Mouse (Mus musculus): ENCODE measurements around the gene A030005K14Rik. TPM values are rescaled to one million over a fixed set of nuclear protein-coding genes. Genes with fewer than 3 reads are reported as not detected.

A030005K14Rik gene
- not detected for polyA plus RNA-seq (2014; fragmentation: Illumina TruSeq; extraction: RNeasy Lipid Tissue Mini Kit (QIAGEN cat#74804); ENCODE audit: insufficient read depth, low read depth, low replicate concordance)

DNA sequence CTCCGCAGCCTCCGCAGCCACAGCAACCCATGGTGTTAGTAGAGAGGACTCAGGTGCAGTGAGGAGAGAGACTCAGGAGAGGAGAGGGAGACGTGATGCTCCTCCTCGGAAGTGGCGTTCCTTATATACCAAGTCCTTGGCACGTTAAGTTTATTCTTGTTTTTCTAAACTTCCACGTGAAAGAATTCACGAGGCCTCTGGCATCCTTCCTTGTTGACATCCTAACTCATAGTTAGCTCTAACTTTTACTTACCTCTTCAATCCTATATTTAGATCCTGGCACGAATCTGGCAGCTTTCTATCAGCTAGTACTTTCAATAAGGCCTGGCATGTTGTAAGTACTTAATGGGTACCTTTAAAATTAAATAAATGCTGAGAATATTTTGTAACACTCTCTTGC is at the start of gene A030005K14Rik:
TSS of gene A030005K14Rik (minus strand) at position 101 of the 400 bp plus-strand sequence.

DNA sequence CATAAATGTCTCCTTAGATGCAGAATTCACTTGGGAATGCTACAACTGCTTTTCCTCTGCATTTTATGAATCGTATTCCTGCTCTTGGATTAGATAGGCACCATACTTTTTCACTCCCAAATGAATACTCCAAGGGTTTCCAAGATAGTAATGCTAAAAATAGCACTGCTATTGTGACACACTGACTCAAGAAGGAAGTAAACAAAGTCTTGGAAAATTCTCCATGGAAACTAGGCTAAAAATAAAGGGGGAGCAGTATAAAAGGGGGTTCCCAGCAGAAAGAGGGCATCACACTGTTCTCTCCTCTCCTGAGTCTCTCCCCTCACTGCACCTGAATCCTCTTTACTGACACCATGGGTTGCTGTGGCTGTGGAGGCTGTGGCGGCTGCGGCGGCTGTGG is 1.5 kb upstream of the A030005K14Rik start, which contains the start of gene Krtap28-13:
TSS of gene Krtap28-13 (plus strand) at position 288 of the 400 bp plus-strand sequence.

DNA sequence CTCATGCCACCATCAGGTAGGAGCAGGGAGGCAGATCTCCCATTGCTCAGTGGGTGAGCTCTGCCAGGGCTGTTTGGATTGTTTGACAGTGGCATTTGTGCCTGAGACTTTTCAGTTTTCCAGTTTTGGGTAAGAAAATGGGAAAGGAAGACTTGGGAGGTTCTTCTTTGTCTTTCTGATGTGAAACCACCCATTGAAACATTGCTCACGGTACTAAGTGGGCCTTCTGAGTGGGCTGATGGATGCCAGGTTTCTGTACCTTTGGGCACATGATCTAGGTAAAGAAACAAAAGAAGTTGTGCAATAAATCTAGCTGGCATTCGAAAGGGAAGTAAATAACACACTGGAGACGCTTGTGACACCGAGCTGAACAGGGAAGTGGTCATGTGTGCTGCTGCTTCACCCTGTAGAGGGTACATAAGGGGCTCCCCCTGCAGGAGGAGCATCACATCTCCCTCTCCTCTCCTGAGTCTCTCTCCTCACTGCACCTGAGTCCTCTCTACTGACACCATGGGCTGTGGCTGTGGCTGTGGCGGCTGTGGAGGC is 14.2 kb downstream of the A030005K14Rik start, which contains the start of gene Gm47969:
TSS of gene Gm47969 (plus strand) at position 51 of the 546 bp plus-strand sequence.

DNA sequence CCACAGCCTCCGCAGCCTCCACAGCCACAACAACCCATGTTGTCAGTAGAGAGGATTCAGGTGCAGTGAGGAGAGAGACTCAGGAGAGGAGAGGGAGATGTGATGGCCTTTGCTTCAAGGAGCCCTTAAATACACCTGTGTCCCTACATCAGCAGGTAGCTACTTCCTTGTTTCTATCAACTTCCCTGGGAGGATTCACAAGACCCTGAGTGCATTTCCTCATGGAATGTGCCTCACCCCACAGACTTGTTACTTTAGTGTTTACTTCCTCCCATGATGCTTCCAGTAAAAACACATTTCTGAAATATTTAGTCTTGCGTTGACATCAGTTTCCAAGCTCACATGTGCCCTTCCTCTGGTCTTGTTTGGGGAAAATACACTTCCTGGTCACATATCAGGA is 16.8 kb downstream of the A030005K14Rik start, which contains the start of gene Krtap28-10:
TSS of gene Krtap28-10 (minus strand) at position 101 of the 400 bp plus-strand sequence.

DNA sequence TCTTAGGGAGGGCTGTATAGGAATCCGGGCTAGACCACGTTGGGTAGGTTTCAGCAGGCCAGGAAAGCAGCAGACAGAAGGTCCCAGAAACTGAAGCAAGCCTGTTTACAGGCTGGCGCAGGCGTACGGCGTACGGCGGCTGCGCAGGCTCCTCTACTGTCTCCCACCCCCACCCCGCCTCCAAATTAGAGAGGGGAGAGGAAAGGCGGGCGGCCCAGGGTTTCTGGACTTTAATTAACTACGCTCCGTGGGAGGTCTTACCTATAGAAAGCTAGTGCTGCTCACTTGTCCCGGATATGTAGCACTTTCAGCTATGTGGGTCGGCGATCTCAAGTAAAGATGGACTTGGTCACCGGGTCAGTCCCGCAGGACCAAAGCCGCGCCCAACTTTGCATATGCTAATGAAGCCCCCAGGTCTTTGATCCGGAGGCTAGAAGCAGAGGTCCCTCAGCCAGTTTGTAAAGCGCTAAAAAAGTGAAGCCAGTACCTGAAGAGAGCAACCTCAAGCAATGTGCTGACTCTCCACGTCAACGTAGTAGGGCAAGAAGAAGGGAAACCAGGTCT is 21.0 kb downstream of the A030005K14Rik start, which contains the start of gene Slc19a3:
TSS of gene Slc19a3 (minus strand) at position 340 of the 564 bp plus-strand sequence.

Other genes with a start within 250 kb of the A030005K14Rik start
- 30.7 TPM for gene Agfg1, start 219.9 kb downstream of the A030005K14Rik start, polyA plus RNA-seq (2014; fragmentation: Illumina TruSeq; extraction: RNeasy Lipid Tissue Mini Kit (QIAGEN cat#74804); ENCODE audit: insufficient read depth, low read depth, low replicate concordance)
- not detected for gene A030005L19Rik, start 146.1 kb downstream of the A030005K14Rik start, polyA plus RNA-seq (2014; fragmentation: Illumina TruSeq; extraction: RNeasy Lipid Tissue Mini Kit (QIAGEN cat#74804); ENCODE audit: insufficient read depth, low read depth, low replicate concordance)
- not detected for gene A030014E15Rik, start 134.5 kb downstream of the A030005K14Rik start, polyA plus RNA-seq (2014; fragmentation: Illumina TruSeq; extraction: RNeasy Lipid Tissue Mini Kit (QIAGEN cat#74804); ENCODE audit: insufficient read depth, low read depth, low replicate concordance)
- gene Gm6217, start 128.0 kb downstream of the A030005K14Rik start, polyA plus RNA-seq (2014; fragmentation: Illumina TruSeq; extraction: RNeasy Lipid Tissue Mini Kit (QIAGEN cat#74804); ENCODE audit: insufficient read depth, low read depth, low replicate concordance), result not detected
- gene A030003K21Rik, start 116.0 kb downstream of the A030005K14Rik start, polyA plus RNA-seq (2014; fragmentation: Illumina TruSeq; extraction: RNeasy Lipid Tissue Mini Kit (QIAGEN cat#74804); ENCODE audit: insufficient read depth, low read depth, low replicate concordance), result not detected
- not detected for gene Gm7544, start 103.4 kb downstream of the A030005K14Rik start, polyA plus RNA-seq (2014; fragmentation: Illumina TruSeq; extraction: RNeasy Lipid Tissue Mini Kit (QIAGEN cat#74804); ENCODE audit: insufficient read depth, low read depth, low replicate concordance)
- gene Gm47955, start 99.1 kb downstream of the A030005K14Rik start, polyA plus RNA-seq (2014; fragmentation: Illumina TruSeq; extraction: RNeasy Lipid Tissue Mini Kit (QIAGEN cat#74804); ENCODE audit: insufficient read depth, low read depth, low replicate concordance), result not detected
- not detected for gene Gm47959, start 58.8 kb downstream of the A030005K14Rik start, polyA plus RNA-seq (2014; fragmentation: Illumina TruSeq; extraction: RNeasy Lipid Tissue Mini Kit (QIAGEN cat#74804); ENCODE audit: insufficient read depth, low read depth, low replicate concordance)
- 2.5 TPM for gene Slc19a3, start 20.9 kb downstream of the A030005K14Rik start, polyA plus RNA-seq (2014; fragmentation: Illumina TruSeq; extraction: RNeasy Lipid Tissue Mini Kit (QIAGEN cat#74804); ENCODE audit: insufficient read depth, low read depth, low replicate concordance)
- gene Krtap28-10, start 16.9 kb downstream of the A030005K14Rik start, polyA plus RNA-seq (2014; fragmentation: Illumina TruSeq; extraction: RNeasy Lipid Tissue Mini Kit (QIAGEN cat#74804); ENCODE audit: insufficient read depth, low read depth, low replicate concordance), result not detected
- 0.33 TPM for gene Gm47969, start 14.4 kb downstream of the A030005K14Rik start, polyA plus RNA-seq (2014; fragmentation: Illumina TruSeq; extraction: RNeasy Lipid Tissue Mini Kit (QIAGEN cat#74804); ENCODE audit: insufficient read depth, low read depth, low replicate concordance)
- gene Krtap28-13, start 1.6 kb upstream of the A030005K14Rik start, polyA plus RNA-seq (2014; fragmentation: Illumina TruSeq; extraction: RNeasy Lipid Tissue Mini Kit (QIAGEN cat#74804); ENCODE audit: insufficient read depth, low read depth, low replicate concordance), result not detected
- gene Ccl20, start 57.4 kb upstream of the A030005K14Rik start, polyA plus RNA-seq (2014; fragmentation: Illumina TruSeq; extraction: RNeasy Lipid Tissue Mini Kit (QIAGEN cat#74804); ENCODE audit: insufficient read depth, low read depth, low replicate concordance), result 1.2 TPM
- 3.6 TPM for gene Daw1, start 100.4 kb upstream of the A030005K14Rik start, polyA plus RNA-seq (2014; fragmentation: Illumina TruSeq; extraction: RNeasy Lipid Tissue Mini Kit (QIAGEN cat#74804); ENCODE audit: insufficient read depth, low read depth, low replicate concordance)